Mouse (Mus musculus) urinary bladder, adult 18-20 months (tissue): ENCODE measurements around the gene Cfap161.

ENCODE experiments used
- DNase-seq, 2 experiments: peaks; one replicate each; pipeline ENCODE4 v3.0.0; 2022; ENCODE audit warnings: low spot score in 2 of 2, mixed read lengths in 2 of 2

The Cfap161 gene

GRCm38 (mm10) chr7:83794705-83795104 is at the start of gene Cfap161:
Cfap161 (minus strand) TSS chr7:83794880.
- DNase-seq = no peak

DNA sequence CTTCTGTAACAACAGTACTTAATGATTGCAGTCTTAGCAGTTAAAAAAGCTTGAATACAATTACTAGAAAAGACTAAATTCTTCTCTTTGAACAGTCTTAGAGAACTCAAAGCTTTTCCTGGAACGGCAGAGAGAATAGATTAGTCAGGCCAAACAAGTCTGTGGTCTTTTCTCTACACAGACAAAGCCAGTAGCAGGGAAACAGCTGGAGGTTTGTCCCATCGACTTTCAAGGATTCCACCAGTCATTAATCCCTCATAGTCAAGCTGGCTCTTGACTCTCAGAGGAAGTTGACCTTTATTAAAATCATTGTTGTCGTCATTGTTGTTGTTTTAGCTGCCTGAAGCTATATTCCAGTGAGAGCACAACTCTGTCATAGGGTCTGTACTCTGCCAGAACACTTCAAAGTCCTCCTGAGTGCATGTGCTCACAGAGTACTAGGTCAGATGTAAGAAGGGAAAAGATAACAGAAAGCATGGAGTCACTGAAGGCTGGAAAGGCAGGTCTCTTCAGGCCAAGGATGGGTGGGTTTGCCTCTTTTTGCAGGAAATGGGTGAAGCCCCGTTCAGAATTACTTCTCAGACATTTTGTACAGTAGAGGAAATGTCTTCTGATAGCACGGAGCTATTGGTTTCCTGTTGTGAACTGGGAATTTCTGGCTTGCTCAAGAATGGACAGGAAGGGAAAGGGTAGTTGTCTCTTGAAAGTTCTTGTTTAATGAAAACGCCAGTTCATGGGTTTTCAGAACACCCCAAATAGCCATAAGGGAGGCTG is 48.0 kb upstream of the Cfap161 start:
- no peak for DNase-seq

DNA sequence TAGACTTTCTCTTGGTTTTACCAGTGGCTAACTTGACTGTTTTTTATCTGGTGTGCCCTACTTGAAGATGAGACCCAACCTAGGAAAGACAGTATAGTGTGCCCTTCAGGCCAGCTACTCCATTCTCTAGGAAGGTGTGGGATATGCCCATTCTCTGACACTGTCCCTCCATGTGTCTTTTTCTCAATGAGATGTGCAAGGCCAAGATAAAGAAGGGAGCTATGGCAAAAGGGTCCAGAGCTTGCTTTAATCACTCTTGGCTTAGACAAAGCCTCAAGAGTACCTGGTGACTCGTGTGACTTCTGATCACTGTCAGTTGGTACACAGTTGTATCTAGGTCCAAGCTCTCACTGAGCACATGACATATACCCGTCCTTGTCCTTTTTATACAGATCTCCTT is 45.4 kb upstream of the Cfap161 start:
- no peak for DNase-seq

DNA sequence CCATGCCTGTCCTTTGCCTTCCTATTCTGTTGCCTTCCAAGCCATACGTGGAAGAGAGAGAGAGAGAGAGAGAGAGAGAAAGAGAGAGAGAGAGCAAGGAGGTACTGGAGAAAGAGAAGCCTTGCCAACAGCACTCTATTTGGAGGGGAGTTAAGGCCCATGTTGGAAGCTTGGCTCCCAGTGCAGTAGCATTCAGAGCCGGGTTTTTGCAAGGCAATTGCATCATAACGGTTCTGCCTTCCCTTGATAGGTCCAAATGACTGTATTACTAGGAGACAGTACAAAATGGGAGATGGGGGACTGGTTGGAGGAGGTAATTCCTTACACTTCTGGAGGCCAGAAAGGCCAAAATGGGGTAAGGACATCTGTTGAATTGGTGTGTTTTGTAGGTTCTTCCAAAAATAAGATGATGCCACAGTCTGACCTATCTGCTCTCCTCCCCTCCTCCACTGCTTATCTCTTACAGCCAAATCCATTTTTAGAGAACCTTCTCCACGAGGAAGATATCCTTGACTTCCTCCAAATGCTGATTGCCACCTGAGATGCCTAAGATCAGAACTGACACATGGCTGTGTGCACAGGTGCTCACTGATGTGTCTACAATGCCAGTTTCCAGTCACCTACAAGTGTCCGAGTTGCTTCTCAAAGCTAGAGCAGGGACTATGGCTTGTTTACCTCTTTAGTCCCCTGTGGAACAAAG is 44.0 kb upstream of the Cfap161 start:
- no peak for DNase-seq

GRCm38 (mm10) chr7:83829355-83829754 is 34.7 kb upstream of the Cfap161 start:
- no peak for DNase-seq

DNA sequence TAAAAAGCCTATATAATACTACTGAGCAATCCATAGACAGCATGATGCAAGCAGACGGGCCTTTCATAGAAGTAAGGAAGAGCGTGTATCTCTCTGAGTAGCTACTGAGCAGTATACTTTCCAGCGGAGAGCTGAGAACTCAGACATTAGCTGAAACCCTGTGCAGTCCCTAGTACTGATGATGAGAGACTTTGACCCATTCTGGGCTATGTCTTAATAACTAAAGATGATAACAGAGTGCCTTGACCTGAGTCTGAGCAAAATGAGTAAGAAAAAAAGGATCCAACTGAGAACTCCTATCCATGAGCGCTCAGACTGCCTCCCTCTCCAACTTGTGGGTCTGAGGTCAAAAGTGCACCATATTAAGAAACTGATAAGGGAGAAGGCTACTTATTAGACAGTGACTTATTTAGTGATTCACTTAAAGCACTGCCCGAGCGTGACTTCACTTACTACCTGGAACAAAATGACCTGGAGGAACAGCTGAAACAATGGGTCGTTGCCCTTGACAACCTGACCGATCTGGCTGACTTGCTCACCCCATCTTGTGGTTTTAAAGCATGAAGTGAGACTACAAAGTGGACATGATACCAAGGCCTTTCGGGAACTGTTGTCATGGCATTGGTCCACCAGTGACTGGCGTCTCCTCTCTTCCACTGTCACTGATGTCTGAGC is 32.9 kb upstream of the Cfap161 start:
- DNase-seq = no peak

GRCm38 (mm10) chr7:83826808-83827207 is 32.1 kb upstream of the Cfap161 start:
- DNase-seq = no peak

DNA sequence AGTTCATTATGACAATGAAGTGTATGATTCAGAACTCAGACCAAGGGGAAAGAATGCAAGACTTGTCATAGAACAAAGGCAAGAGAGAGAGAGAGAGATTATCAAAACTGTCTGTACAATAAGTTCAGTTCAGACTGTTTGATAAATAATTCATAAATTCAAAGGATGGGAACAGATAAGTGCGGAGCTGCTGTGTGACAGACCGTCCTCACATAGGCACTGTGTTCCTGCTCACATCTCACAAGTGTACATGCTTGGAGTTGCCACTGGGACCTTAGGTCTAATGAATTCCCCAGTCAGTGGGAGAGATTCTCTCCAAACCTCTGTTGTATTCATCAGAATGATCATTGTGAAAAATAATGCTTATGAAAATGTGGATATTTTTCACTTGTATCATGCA is 27.3 kb upstream of the Cfap161 start:
- DNase-seq = no peak

DNA sequence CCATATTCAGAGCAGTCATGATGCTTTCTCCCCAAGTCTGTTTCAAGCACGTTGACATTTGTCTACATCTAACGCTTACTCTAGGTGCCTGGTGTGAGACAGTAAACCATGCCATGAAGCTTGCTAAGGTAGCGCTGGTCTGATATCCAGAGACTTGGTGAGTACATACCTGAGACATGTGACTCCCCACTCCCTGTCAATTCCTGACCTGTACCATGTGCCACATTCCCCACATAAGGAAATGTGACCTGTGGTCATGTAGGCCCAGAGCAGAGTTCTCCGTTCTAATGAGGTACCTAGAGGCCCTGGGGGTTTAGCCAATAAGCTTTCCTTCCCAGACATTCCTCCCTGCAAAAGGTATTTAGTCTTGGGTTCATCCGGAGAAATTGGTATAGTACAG is 22.2 kb upstream of the Cfap161 start:
- DNase-seq = no peak

GRCm38 (mm10) chr7:83815646-83816045 is 21.0 kb upstream of the Cfap161 start:
- no peak for DNase-seq

GRCm38 (mm10) chr7:83813993-83814392 is 19.3 kb upstream of the Cfap161 start:
- DNase-seq = peak; percentile 5 to 9

- DNase-seq = no peak
Measured at GRCm38 (mm10) chr7:83813465-83813864, 18.8 kb upstream of the Cfap161 start.

- DNase-seq = no peak
Measured at GRCm38 (mm10) chr7:83813016-83813415, 18.3 kb upstream of the Cfap161 start.

DNA sequence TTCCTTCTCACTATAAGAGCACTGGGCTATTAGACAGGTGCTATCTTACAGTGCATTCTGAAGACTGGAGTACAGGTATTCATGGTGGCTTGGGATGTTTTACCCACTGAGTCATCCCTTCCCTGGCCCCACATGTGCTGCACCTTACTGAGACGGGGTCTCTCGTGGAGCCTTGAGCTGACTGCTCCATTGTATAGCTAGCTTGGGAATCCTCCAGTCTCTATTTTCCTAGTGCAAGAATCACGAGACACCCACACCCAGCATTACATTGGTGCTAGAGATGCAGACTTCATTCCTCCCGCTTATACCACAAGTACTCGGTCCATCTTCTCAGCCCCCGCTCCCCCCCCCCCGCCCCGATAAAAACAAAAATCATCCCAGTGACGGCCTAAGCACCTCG is 17.9 kb upstream of the Cfap161 start:
- no peak for DNase-seq

DNA sequence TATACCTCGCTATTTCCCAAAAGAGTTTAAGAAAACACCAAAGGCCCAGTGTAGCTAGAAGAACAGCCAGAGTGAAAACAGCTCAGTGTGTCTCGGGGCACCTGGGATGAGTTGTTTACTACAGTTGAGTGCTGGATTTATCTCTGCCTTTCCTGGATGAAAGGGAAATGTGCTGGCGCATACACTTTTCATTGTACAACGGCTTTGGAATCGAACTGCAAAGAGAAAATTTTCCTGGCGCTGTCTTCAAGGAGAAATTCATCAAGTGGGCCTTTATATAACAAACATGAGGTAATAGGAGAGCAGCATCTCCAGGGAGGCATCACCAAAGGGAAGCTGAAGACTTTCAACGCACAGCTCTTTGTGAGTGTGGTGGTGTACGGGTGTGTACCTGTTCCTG is 17.2 kb upstream of the Cfap161 start:
- no peak for DNase-seq

DNA sequence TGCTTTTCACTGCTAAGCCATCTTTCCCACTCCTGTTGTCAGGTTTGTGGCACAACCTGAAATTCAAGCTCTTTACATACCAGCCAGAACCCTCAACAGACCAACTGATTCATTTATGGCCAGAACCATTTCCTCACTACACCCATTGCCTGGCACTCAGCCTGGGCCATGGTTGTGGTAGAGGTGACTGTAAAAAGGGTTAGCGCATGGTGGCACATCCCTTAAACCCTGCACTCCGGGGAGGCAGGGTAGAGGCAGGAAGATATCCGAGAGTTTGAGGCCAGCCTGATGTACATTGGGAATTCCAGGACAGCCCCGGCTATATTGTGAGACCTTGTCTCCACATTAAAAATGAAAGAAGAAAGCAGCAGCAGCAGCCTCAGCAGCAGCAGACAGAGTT is 16.8 kb upstream of the Cfap161 start:
- DNase-seq = no peak

DNA sequence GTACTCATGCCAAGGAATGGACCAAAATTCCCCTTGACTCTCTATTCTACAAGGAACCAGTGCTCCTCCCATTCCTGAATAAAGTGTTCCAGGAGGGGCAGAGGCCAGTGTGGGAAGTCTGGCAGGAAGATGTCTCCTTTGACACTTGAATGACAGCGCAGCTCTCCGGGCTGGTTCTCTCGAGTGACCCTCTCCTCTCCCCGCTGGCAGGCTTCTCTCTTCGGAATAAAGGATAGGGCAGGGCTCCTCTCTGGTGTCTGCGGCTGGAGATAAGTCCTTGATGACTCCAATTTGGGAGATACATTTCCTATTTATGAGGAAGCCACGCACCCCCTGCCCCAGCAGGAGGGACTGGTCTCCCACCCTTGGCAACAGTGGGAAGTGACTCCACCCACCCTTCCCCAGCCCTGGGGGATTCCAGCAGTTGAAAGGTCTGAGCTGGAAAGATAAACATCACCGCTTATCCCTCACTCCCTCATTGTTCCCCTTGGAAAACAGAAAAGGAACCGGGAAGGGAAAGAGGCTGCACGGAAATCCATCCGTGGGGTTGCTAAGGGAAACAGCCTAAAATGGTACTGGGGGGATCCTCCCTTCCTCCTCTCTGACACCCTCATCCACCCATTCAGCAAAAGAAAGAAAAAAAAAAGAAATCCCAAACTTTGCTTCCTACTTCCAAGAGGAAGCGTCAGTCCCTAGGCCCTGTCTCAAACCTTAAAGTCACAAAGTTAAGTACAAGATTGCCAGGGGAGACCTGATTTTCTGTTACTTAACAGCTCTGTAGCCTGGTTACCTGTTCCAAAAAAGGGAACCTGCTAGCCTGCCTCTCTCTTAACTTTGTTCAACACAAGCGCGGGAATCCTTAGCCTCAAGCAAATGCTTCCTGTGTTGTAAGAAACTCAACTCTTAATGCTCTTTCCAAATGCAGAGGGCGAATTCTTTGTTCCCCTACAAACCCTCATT is 15.7 kb upstream of the Cfap161 start:
- peak in 1 of 2 experiments; percentile 5 for DNase-seq

DNA sequence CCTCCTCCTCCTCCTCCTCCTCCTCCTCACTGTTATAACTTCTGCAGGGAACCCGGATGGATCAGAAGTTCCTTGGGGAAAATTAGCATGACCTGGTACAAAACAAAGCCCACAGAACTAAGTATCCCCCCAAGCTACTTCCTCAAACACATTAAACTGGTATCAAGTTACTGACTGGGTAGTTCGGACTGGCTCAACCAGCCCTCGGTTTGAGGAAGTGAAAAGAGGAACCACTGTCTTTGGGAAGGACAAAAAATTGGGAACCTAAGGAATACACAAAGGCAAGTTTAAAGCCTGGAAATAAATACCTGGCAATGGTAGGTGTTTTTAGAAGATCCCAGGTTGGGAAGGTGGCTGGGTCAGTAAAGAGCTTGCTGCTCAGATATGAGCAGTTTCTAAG is 15.0 kb upstream of the Cfap161 start:
- no peak for DNase-seq

- DNase-seq = no peak
Measured at GRCm38 (mm10) chr7:83809060-83809459, 14.4 kb upstream of the Cfap161 start.

DNA sequence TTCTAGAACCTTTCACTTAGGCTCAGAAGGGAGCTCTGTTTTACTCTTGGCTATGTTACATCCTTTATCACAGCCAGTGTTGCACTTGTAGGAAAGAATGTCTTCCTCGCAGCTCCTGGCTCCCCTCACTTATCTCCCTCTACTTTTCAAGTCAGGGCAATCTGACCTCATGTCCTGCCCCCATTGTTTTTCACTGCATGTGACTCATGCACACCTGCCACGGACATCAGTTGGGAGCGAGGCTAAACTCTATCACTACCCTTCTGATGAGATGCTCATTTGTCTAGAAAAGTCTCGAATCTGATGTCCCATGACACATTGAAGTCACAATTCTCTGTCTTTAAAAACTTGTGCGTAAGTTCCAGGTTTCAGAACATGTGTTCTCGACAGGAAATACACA is 12.3 kb upstream of the Cfap161 start:
- DNase-seq = no peak

GRCm38 (mm10) chr7:83803777-83804176 is 9.1 kb upstream of the Cfap161 start:
- no peak for DNase-seq

- peak in 1 of 2 experiments; percentile 11 for DNase-seq
Measured at GRCm38 (mm10) chr7:83802509-83802908, 7.8 kb upstream of the Cfap161 start.
